Mouse (Mus musculus) stomach, postnatal 0 days (tissue): ENCODE results near the gene Zbtb16.

Source experiments
- CTCF ChIP-seq: IDR thresholded peaks from 2 replicates; pipeline ENCODE4 v1.5.1; 2016; ENCODE audit warnings: antibody characterized with exemption, low read depth, mild to moderate bottlenecking, moderate library complexity
- EP300 ChIP-seq: optimal IDR thresholded peaks from 2 replicates; pipeline ENCODE3; 2016; ENCODE audit warnings: antibody characterized with exemption

GRCm38 (mm10) chr9:48832473-48833100 lies 3.4 kb downstream of the Zbtb16 start:
- TF ChIP-seq CTCF (no peak), EP300 (no peak)
